Mouse (Mus musculus) small intestine, adult 2 months (tissue): Measurements from ENCODE around the gene Usp8.

Experiments used
- CTCF ChIP-seq: fragments of 200-500 bp; IDR thresholded peaks from 2 replicates; pipeline ENCODE4 v1.5.1; 2012; ENCODE audit warnings: low read depth, mild to moderate bottlenecking, control low read depth, inconsistent platforms, low read length, moderate library complexity, mixed read lengths; ENCODE audit not compliant: insufficient replicate concordance, insufficient read length; ENCODE audit errors: extremely low read depth
- POLR2A ChIP-seq: fragments of 200-500 bp; IDR thresholded peaks from 2 replicates; pipeline ENCODE4 v1.6.1; 2012; ENCODE audit warnings: low read depth, mild to moderate bottlenecking, control low read depth, inconsistent platforms, low read length, moderate library complexity

DNA sequence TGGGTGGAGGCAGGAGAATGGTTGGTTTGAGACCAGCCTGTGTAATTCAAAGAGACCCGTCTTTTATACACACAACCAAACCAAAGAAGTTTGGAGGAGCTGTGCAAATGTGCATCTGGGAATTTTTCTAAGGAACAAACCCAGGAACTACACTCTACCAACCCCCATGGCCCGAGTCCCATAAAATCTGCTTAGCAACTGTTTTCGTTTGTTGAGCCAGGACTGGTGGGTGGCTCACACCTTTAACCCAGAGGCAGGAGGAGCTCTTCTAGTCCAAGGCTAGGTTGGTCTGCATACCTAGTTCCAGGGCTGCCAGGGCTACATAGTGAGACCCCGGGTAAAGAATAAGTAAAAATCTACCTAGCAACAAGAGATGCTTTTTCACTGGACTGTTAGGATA, 68.8 kb downstream of the Usp8 start:
- TF ChIP-seq POLR2A (no peak), CTCF (no peak)
